Mouse (Mus musculus) liver, embryonic 14.5 days (tissue): ENCODE results near the gene Eif2ak1. TPM values are rescaled to one million over a fixed set of nuclear protein-coding genes. Genes with fewer than 3 reads are reported as not detected.

Experiments
- ATAC-seq: fragments of 200-750 bp; cut with Nextera tagmentation; 2 replicates; pipeline ENCODE4 v1.8.0; 2017; ENCODE audit warnings: moderate number of reproducible peaks, mild to moderate bottlenecking, moderate library complexity; ENCODE audit not compliant: insufficient read depth
- DNase-seq, 3 experiments: peaks; one replicate each; pipeline ENCODE4 v3.0.0-alpha.2; 2012 to 2013; ENCODE audit warnings: low read depth in 3 of 3, low spot score in 3 of 3
- H3K27ac ChIP-seq: fragments of 300-500 bp; sonication (generic); 2 replicates; pipeline ENCODE4 v1.5.1; 2014; ENCODE audit warnings: moderate library complexity, mild to moderate bottlenecking, control low read depth, inconsistent platforms
- H3K27me3 ChIP-seq: fragments of 300-500 bp; sonication (generic); 2 replicates; pipeline ENCODE4 v1.6.1; 2014; ENCODE audit warnings: mild to moderate bottlenecking, low read length, moderate library complexity; ENCODE audit not compliant: control insufficient read depth, insufficient read depth
- H3K36me3 ChIP-seq: fragments of 300-500 bp; sonication (generic); replicated peaks from 2 replicates; pipeline ENCODE4 v1.6.1; 2014; ENCODE audit warnings: low read depth; ENCODE audit not compliant: control insufficient read depth, insufficient read depth
- H3K4me1 ChIP-seq, 2 experiments: fragments of 200-500 bp in 1 of 2; fragments of 300-500 bp in 1 of 2; sonication (generic) in 1 of 2; replicated peaks; 2 replicates each; pipeline ENCODE4 v1.6.1; 2012 to 2014; ENCODE audit warnings: antibody characterized with exemption in 1 of 2, inconsistent platforms in 1 of 2, low read length in 1 of 2; ENCODE audit not compliant: control insufficient read depth in 2 of 2, insufficient read depth in 2 of 2
- H3K4me2 ChIP-seq: fragments of 300-500 bp; sonication (generic); 2 replicates; pipeline ENCODE4 v1.6.1; 2014; ENCODE audit warnings: low read depth, mild to moderate bottlenecking, control low read depth, moderate library complexity
- H3K4me3 ChIP-seq, 2 experiments: fragments of 200-500 bp in 1 of 2; fragments of 300-500 bp in 1 of 2; sonication (generic) in 1 of 2; 2 replicates each; pipeline ENCODE4 v1.5.1; 2012 to 2014; ENCODE audit warnings: low read depth in 2 of 2, low read length in 2 of 2, mild to moderate bottlenecking in 2 of 2, control low read depth in 1 of 2, inconsistent platforms in 1 of 2, moderate library complexity in 1 of 2; ENCODE audit not compliant: insufficient read depth in 1 of 2
- H3K9ac ChIP-seq: fragments of 300-500 bp; sonication (generic); replicated peaks from 2 replicates; pipeline ENCODE4 v1.6.1; 2014; ENCODE audit warnings: mild to moderate bottlenecking, control low read depth, moderate library complexity
- H3K9me3 ChIP-seq: fragments of 300-500 bp; sonication (generic); 2 replicates; pipeline ENCODE4 v1.6.1; 2016; ENCODE audit warnings: low read length, mixed read lengths; ENCODE audit not compliant: control insufficient read depth
- CTCF ChIP-seq: IDR thresholded peaks from 2 replicates; pipeline ENCODE4 v1.5.1; 2016; ENCODE audit warnings: antibody characterized with exemption, low read depth, control low read depth
- EP300 ChIP-seq: IDR thresholded peaks from 2 replicates; pipeline ENCODE4 v1.6.1; 2016; ENCODE audit warnings: antibody characterized with exemption, low read depth
- WGBS: fragments of 180-500 bp; shearing (Covaris S2); extraction: QIAGEN DNeasy Blood & Tissue Kit; methylation state at CpG from one replicate; pipeline ENCODE4 v1.1.7; 2014; ENCODE audit not compliant: insufficient replicate concordance; 5-methylcytosine and 5-hydroxymethylcytosine counted together
- polyA plus RNA-seq, 2 experiments: library from polyadenylated mRNA; depleted of rRNA in 1 of 2; stranded (reverse) in 1 of 2; unstranded in 1 of 2; fragments of >200 nt; fragmentation: Nextera tagmentation in 1 of 2; extraction: Ambion mirVana in 1 of 2; gene quantifications; 2 replicates each; pipeline versions ENCODE4 v1.2.1 to v1.2.3; 2012 to 2014

Gene Eif2ak1
- polyA plus RNA-seq, 2 experiments: 44.3 to 108 TPM

DNA sequence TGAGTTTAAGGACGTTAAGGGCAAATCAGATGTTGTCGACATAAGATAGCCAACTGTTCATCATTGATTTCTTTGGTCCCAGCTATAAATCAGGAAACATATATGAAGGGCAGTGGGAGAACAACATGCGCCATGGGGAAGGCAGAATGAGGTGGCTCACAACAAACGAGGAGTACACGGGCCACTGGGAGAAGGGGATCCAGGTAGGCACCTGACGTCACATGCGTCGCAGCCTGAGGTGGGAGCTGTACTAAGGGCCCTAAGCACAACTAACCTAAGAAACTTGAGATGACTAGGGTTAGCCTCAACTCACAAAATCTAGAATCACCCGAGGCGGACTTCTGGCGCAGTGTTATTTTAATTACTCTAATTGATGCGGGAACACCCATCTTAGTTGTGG lies 130.8 kb downstream of the Eif2ak1 start:
- TF ChIP-seq CTCF (no peak), EP300 (no peak)
- Histone ChIP-seq H3K9ac (no peak overlapping the region), H3K4me1 (no peaks in the 10 kb centered on the region), H3K36me3 (no peaks in the 10 kb centered on the region), H3K4me2 (no peak overlapping the region), H3K4me3 (no peak overlapping the region), H3K27ac (no peak overlapping the region), H3K27me3 (no peaks in the 10 kb centered on the region), H3K9me3 (no peaks in the 10 kb centered on the region)
- no peak for DNase-seq
- no peak for ATAC-seq
- 71% methylated on average over 12 of the region's 12 CpGs for WGBS

DNA sequence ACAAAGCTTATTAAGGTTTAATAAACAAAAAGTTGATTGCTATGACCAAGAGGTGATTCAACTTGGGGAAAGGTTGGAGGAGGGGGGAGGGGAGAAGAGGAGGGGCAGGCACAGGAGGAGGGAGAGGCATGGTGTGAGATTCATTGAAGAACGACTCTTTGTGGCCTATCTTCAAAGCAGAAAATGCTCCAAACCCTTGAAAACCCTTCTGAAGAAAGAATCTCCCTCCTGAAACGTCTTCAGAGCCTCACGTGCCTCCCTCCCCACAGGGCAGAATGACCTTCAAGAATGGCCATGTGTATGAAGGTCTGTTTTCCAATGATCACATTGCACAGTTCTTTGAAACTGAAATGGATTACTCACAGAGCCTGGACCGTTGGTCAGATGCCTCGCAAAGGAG lies 132.4 kb downstream of the Eif2ak1 start:
- no peak overlapping the region for H3K27ac ChIP-seq
- no peaks in the 10 kb centered on the region for H3K36me3 ChIP-seq
- H3K9ac ChIP-seq: no peak overlapping the region
- H3K9me3 ChIP-seq: no peaks in the 10 kb centered on the region
- no peaks in the 10 kb centered on the region for H3K4me1 ChIP-seq
- H3K27me3 ChIP-seq: no peaks in the 10 kb centered on the region
- H3K4me2 ChIP-seq: no peak overlapping the region
- DNase-seq (no peak), ATAC-seq (no peak)
- TF ChIP-seq CTCF: no peak
- H3K4me3 ChIP-seq: no peak overlapping the region
- 36% methylated on average over 5 of the region's 5 CpGs for WGBS

Other genes with a start within 250 kb of the Eif2ak1 start
- 20.7 and 24.1 TPM in 2 replicates for gene Cyth3, start 195.3 kb upstream of the Eif2ak1 start, polyA plus RNA-seq (2012; rRNA removed)
- 28.1 and 33.5 TPM in 2 replicates for gene Cyth3, start 195.3 kb upstream of the Eif2ak1 start, polyA plus RNA-seq (2014; fragmentation: Nextera tagmentation; extraction: Ambion mirVana)
- gene Usp42, start 85.5 kb upstream of the Eif2ak1 start, polyA plus RNA-seq (2012; rRNA removed): 1.4 and 1.7 TPM in 2 replicates
- gene Usp42, start 85.5 kb upstream of the Eif2ak1 start, polyA plus RNA-seq (2014; fragmentation: Nextera tagmentation; extraction: Ambion mirVana): 2.5 and 4.1 TPM in 2 replicates
- 0.03 and 0.04 TPM in 2 replicates for gene Ankrd61, start 79.9 kb downstream of the Eif2ak1 start, polyA plus RNA-seq (2012; rRNA removed)
- 0.13 and 0.27 TPM in 2 replicates for gene Ankrd61, start 79.9 kb downstream of the Eif2ak1 start, polyA plus RNA-seq (2014; fragmentation: Nextera tagmentation; extraction: Ambion mirVana)
- 44.6 and 59.1 TPM in 2 replicates for gene Aimp2, start 92.1 kb downstream of the Eif2ak1 start, polyA plus RNA-seq (2012; rRNA removed)
- gene Aimp2, start 92.1 kb downstream of the Eif2ak1 start, polyA plus RNA-seq (2014; fragmentation: Nextera tagmentation; extraction: Ambion mirVana): 45.0 and 45.6 TPM in 2 replicates
- 4.1 and 6.7 TPM in 2 replicates for gene Pms2, start 92.2 kb downstream of the Eif2ak1 start, polyA plus RNA-seq (2012; rRNA removed)
- gene Pms2, start 92.2 kb downstream of the Eif2ak1 start, polyA plus RNA-seq (2014; fragmentation: Nextera tagmentation; extraction: Ambion mirVana): 13.6 and 15.7 TPM in 2 replicates
- 0.51 and 0.59 TPM in 2 replicates for gene Gm42421, start 110.4 kb downstream of the Eif2ak1 start, polyA plus RNA-seq (2012; rRNA removed)
- 0.20 and 0.24 TPM in 2 replicates for gene Gm42421, start 110.4 kb downstream of the Eif2ak1 start, polyA plus RNA-seq (2014; fragmentation: Nextera tagmentation; extraction: Ambion mirVana)
- gene Rsph10b, start 115.2 kb downstream of the Eif2ak1 start, polyA plus RNA-seq (2012; rRNA removed): 0.19 and 0.44 TPM in 2 replicates
- 0.21 and 0.66 TPM in 2 replicates for gene Rsph10b, start 115.2 kb downstream of the Eif2ak1 start, polyA plus RNA-seq (2014; fragmentation: Nextera tagmentation; extraction: Ambion mirVana)
- gene Ccz1, start 197.1 kb downstream of the Eif2ak1 start, polyA plus RNA-seq (2012; rRNA removed): 12.8 and 21.9 TPM in 2 replicates
- 46.8 and 47.1 TPM in 2 replicates for gene Ccz1, start 197.1 kb downstream of the Eif2ak1 start, polyA plus RNA-seq (2014; fragmentation: Nextera tagmentation; extraction: Ambion mirVana)
- gene Ocm, start 208.9 kb downstream of the Eif2ak1 start, polyA plus RNA-seq (2012; rRNA removed): not detected in 2 replicates
- gene Ocm, start 208.9 kb downstream of the Eif2ak1 start, polyA plus RNA-seq (2014; fragmentation: Nextera tagmentation; extraction: Ambion mirVana): not detected in 2 replicates